Mouse (Mus musculus) bone marrow, adult 2 months (tissue): Measurements from ENCODE around the gene Tceal7.

ENCODE experiments used
- CTCF ChIP-seq: fragments of 200-500 bp; IDR thresholded peaks from 2 replicates; pipeline ENCODE4 v1.5.1; 2011; ENCODE audit warnings: low read length, control low read depth; ENCODE audit not compliant: control insufficient read depth, insufficient read depth
- POLR2A ChIP-seq: fragments of 200-500 bp; IDR thresholded peaks from 2 replicates; pipeline ENCODE4 v1.6.1; 2011; ENCODE audit warnings: low read depth, mild to moderate bottlenecking, control low read depth, low read length, borderline replicate concordance; ENCODE audit not compliant: control insufficient read depth

- TF ChIP-seq CTCF (no peak), POLR2A (no peak)
Measured at GRCm38 (mm10) chrX:136244574-136245229, 30.1 kb downstream of the Tceal7 start, which contains the start of gene Tceal9.
